22 mouse cellular contexts compared by ENCODE assay signal in the genomic region with DNA sequence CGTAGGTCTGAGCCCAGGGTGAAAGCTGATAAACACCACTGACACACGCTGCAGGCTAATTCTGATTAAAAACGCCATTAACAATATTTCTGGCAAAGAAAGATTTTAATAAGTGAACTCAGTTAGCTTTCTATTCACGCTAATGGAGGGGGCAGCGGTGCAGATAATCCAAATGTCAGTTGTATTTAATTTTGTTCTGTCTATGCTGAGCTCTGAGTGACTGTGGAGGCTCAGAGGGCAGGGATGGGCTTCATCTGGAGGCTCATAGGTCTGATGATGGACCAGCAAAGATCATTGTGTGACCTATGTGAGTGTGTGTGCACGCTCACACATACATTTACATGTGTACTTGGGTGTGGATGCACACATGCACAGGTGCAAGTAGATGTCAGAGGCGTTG.
DNase-seq lines count a peak whose midpoint lies in the region; ATAC-seq lines count a peak whose summit lies in the region.
"Had no signal": no experiment of that assay in that cellular context is flagged by ENCODE, and none has a peak within 500 bp of the region (broad histone marks: within the 10 kb centered on the region; RNA-seq: fewer than 3 reads in every experiment).

No protein-coding gene starts in this region.

- H3K27ac ChIP-seq in midbrain, embryonic 14.5 days (replicated peaks; ENCODE audit: low read depth, low read length) = no peak overlapping the region
- H3K27ac ChIP-seq in midbrain, embryonic 13.5 days = no peak overlapping the region
- H3K27ac ChIP-seq: forebrain, embryonic 10.5 days; forebrain, embryonic 13.5 days; heart, adult 2 months; heart, embryonic 10.5 days; heart, embryonic 13.5 days; hindbrain, embryonic 12.5 days had no signal

- H3K36me3 ChIP-seq in midbrain, embryonic 14.5 days (ENCODE audit: control insufficient read depth, insufficient read depth, low read length) = no peaks in the 10 kb centered on the region
- no peaks in the 10 kb centered on the region for H3K36me3 ChIP-seq in midbrain, embryonic 13.5 days
- H3K36me3 ChIP-seq: forebrain, embryonic 10.5 days; heart, embryonic 10.5 days; heart, embryonic 13.5 days; hindbrain, embryonic 12.5 days had no signal

- H3K9me3 ChIP-seq in midbrain, embryonic 14.5 days (ENCODE audit: control insufficient read depth, low read length) = no peaks in the 10 kb centered on the region
- no peaks in the 10 kb centered on the region for H3K9me3 ChIP-seq in midbrain, embryonic 13.5 days
- H3K9me3 ChIP-seq: forebrain, embryonic 10.5 days; forebrain, embryonic 13.5 days; heart, embryonic 10.5 days; heart, embryonic 13.5 days; hindbrain, embryonic 12.5 days had no signal

- no peaks in the 10 kb centered on the region for H3K27me3 ChIP-seq in midbrain, embryonic 14.5 days (ENCODE audit: control insufficient read depth, insufficient read depth, low read length)
- H3K27me3 ChIP-seq in midbrain, embryonic 13.5 days = no peaks in the 10 kb centered on the region
- H3K27me3 ChIP-seq: forebrain, embryonic 13.5 days; heart, embryonic 13.5 days; hindbrain, embryonic 12.5 days had no signal

- no peak overlapping the region for H3K9ac ChIP-seq in midbrain, embryonic 14.5 days (replicated peaks; ENCODE audit: low read length)
- no peak overlapping the region for H3K9ac ChIP-seq in midbrain, embryonic 13.5 days (replicated peaks)
- H3K9ac ChIP-seq: forebrain, embryonic 13.5 days; heart, embryonic 13.5 days; hindbrain, embryonic 12.5 days had no signal

- ATAC-seq in midbrain, embryonic 14.5 days (ENCODE audit: low FRiP score, low TSS enrichment) = no peak
- ATAC-seq in midbrain, embryonic 13.5 days = no peak
- ATAC-seq: forebrain, embryonic 13.5 days; forebrain, embryonic 16.5 days had no signal

- DNase-seq in adrenal gland, adult (ENCODE audit: inconsistent age in 2 of 2, low spot score in 1 of 2) = peak; percentile 5 to 22
- DNase-seq in adrenal gland, postnatal 25 days = no peak
- DNase-seq in midbrain, embryonic 14.5 days = peak; percentile 26
- peak; percentile 24 for DNase-seq in retina, postnatal 1 day
- DNase-seq in retina, embryonic 14.5 days (ENCODE audit: low spot score) = no peak
- DNase-seq: adrenal gland, adult 2 months; adrenal gland, postnatal 14 days; cerebellum, adult 18-20 months; cerebellum, adult 9-10 months; cerebellum, postnatal 14 days; gastrocnemius, postnatal 10 days; gastrocnemius, postnatal 36 days; heart, adult 2 months; heart, postnatal 14 days; heart, postnatal 4 days had no signal

- no peaks in the 10 kb centered on the region for H3K4me1 ChIP-seq in midbrain, embryonic 14.5 days (ENCODE audit: control insufficient read depth, insufficient read depth, low read length)
- 0 out of 2 replicates have a peak, but pooled peaks cover 3% of the 10 kb centered on the region for H3K4me1 ChIP-seq in midbrain, embryonic 13.5 days (replicated peaks)
- H3K4me1 ChIP-seq: forebrain, embryonic 10.5 days; forebrain, embryonic 13.5 days; heart, embryonic 13.5 days; hindbrain, embryonic 12.5 days had no signal

- no peak overlapping the region for H3K4me2 ChIP-seq in midbrain, embryonic 14.5 days (ENCODE audit: low read length)
- no peak overlapping the region for H3K4me2 ChIP-seq in midbrain, embryonic 13.5 days (replicated peaks)
- H3K4me2 ChIP-seq: forebrain, embryonic 13.5 days; heart, embryonic 13.5 days; hindbrain, embryonic 12.5 days had no signal

- H3K4me3 ChIP-seq in midbrain, embryonic 14.5 days (replicated peaks; ENCODE audit: low read depth, low read length) = no peak overlapping the region
- H3K4me3 ChIP-seq in midbrain, embryonic 13.5 days (replicated peaks) = no peak overlapping the region
- H3K4me3 ChIP-seq: forebrain, embryonic 10.5 days; forebrain, embryonic 13.5 days; heart, adult 2 months; heart, embryonic 10.5 days; heart, embryonic 13.5 days; hindbrain, embryonic 12.5 days had no signal

- 70% methylated on average over 7 of the region's 7 CpGs for WGBS in midbrain, embryonic 14.5 days
- 83% methylated on average over 7 of the region's 7 CpGs for WGBS in midbrain, embryonic 13.5 days

Comparison
In these comparisons a context has a peak if more than half of its experiments do, and no peak if none do; other contexts are left out.
1. DNase-seq: peak in adrenal gland, adult (2 of 2), midbrain, embryonic 14.5 days (single experiment) and retina, postnatal 1 day (single experiment); none in adrenal gland, postnatal 25 days (single experiment) and retina, embryonic 14.5 days (single experiment).